In the genomic region with DNA sequence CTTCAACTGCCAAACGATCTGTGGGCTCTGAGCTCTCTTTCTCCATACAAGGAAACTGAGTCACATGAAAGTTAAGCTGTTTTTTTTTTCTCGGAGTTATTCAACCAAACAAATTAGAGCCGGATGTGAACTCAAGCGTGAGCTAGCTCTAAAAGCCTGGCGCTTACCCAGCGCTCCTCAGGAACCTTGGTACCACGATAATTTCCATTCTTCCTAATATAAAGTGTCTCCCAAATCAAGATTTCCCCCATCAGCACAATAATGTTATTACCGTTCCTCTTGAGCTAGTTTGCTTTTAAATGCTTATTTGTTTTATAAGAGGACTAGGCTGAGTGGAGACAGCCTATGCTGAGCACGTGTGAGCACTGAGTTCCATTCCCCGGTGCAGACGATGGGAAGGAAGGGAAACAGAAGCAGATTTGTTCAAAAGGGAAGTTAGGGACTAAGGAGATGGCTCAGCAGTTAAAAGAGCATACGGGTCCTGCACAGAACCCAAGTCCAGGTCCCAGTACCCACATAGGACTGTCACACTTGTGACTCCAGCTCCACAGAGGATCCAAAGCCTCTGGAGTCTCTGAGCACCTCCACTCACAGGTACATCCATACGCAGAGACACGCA, we compare ENCODE assay signal across 18 mouse cellular contexts. TPM values are rescaled to one million over a fixed set of nuclear protein-coding genes. Genes with fewer than 3 reads are reported as not detected.
DNase-seq lines count a peak whose midpoint lies in the region; ATAC-seq and TF ChIP-seq lines count a peak whose summit lies in the region.
"Had no signal": no experiment of that assay in that cellular context is flagged by ENCODE, and none has a peak within 500 bp of the region (broad histone marks: within the 10 kb centered on the region; RNA-seq: fewer than 3 reads in every experiment).

No protein-coding gene starts in this region.

- peaks cover 11% of the 10 kb centered on the region for H3K36me3 ChIP-seq in heart, adult 2 months (ENCODE audit: control insufficient read depth, insufficient read depth, low read length)
- peaks cover 25% of the 10 kb centered on the region for H3K36me3 ChIP-seq in liver, embryonic 13.5 days
- no peaks in the 10 kb centered on the region for H3K36me3 ChIP-seq in liver, embryonic 11.5 days (ENCODE audit: control insufficient read depth, insufficient read depth, low read length)
- no peaks in the 10 kb centered on the region for H3K36me3 ChIP-seq in forebrain, embryonic 11.5 days (ENCODE audit: control insufficient read depth, insufficient read depth, low read length)
- H3K36me3 ChIP-seq: embryonic facial prominence, embryonic 12.5 days; limb, embryonic 13.5 days had no signal

- intact Hi-C loops in heart, adult 2 months (cut with DNase I) = no loop called here

- no peak overlapping the region for H3K9ac ChIP-seq in heart, adult 2 months (ENCODE audit: low read depth, low read length)
- peak overlapping the region; percentile 8; the same call in 1 of the 2 replicates for H3K9ac ChIP-seq in liver, embryonic 13.5 days
- no peak overlapping the region for H3K9ac ChIP-seq in liver, embryonic 11.5 days (ENCODE audit: low read depth, low read length)
- H3K9ac ChIP-seq in forebrain, embryonic 11.5 days (ENCODE audit: low read length) = no peak overlapping the region
- H3K9ac ChIP-seq: embryonic facial prominence, embryonic 12.5 days; limb, embryonic 13.5 days had no signal

- H3K27ac ChIP-seq in heart, adult 2 months = peak overlapping the region; percentile 57
- no peak overlapping the region for H3K27ac ChIP-seq in liver, embryonic 13.5 days
- H3K27ac ChIP-seq in liver, embryonic 11.5 days (ENCODE audit: low read depth, low read length) = no peak overlapping the region
- H3K27ac ChIP-seq in forebrain, embryonic 11.5 days (ENCODE audit: low read depth, low read length) = no peak overlapping the region
- H3K27ac ChIP-seq: embryonic facial prominence, embryonic 12.5 days; limb, embryonic 13.5 days had no signal

- no peak overlapping the region for H3K4me3 ChIP-seq in heart, adult 2 months
- H3K4me3 ChIP-seq in liver, embryonic 13.5 days (replicated peaks) = no peak overlapping the region
- H3K4me3 ChIP-seq in liver, embryonic 11.5 days (ENCODE audit: low read depth, low read length) = no peak overlapping the region
- H3K4me3 ChIP-seq in forebrain, embryonic 11.5 days (ENCODE audit: low read depth, low read length) = no peak overlapping the region
- H3K4me3 ChIP-seq: embryonic facial prominence, embryonic 12.5 days; limb, embryonic 13.5 days had no signal

- no peak for TF ChIP-seq POLR2A in heart, adult 2 months (IDR thresholded peaks at IDR 0.05; ENCODE audit: insufficient read depth, low read depth, low read length)

- no peak for ATAC-seq in liver, embryonic 13.5 days (ENCODE audit: low read depth)
- no peak for ATAC-seq in liver, embryonic 11.5 days (replicated peaks; ENCODE audit: low FRiP score)
- no peak for ATAC-seq in forebrain, embryonic 11.5 days (replicated peaks; ENCODE audit: low FRiP score)
- ATAC-seq in megakaryocyte, adult 5-6 weeks (ENCODE audit: poor library complexity, severe bottlenecking) = peak; percentile 72
- ATAC-seq in megakaryocyte-erythroid progenitor cell, adult 5-6 weeks (replicated peaks; ENCODE audit: low FRiP score, low TSS enrichment, poor library complexity, severe bottlenecking) = no peak
- ATAC-seq: activated CD4-positive, CD25-positive, alpha-beta regulatory T cell, adult 4 months; midbrain, embryonic 16.5 days had no signal

- H3K9me3 ChIP-seq in liver, embryonic 13.5 days (replicated peaks) = no peaks in the 10 kb centered on the region
- no peaks in the 10 kb centered on the region for H3K9me3 ChIP-seq in liver, embryonic 11.5 days (ENCODE audit: control insufficient read depth, low read length)
- no peaks in the 10 kb centered on the region for H3K9me3 ChIP-seq in forebrain, embryonic 11.5 days (ENCODE audit: control insufficient read depth, low read length)
- H3K9me3 ChIP-seq: embryonic facial prominence, embryonic 12.5 days; limb, embryonic 13.5 days had no signal

- peaks cover 18% of the 10 kb centered on the region for H3K4me1 ChIP-seq in heart, adult 2 months (ENCODE audit: control insufficient read depth, insufficient read depth, low read length)
- peaks cover 80% of the 10 kb centered on the region for H3K4me1 ChIP-seq in liver, embryonic 13.5 days (replicated peaks)
- peaks cover 12% of the 10 kb centered on the region for H3K4me1 ChIP-seq in liver, embryonic 11.5 days (replicated peaks; ENCODE audit: control insufficient read depth, insufficient read depth, low read length)
- H3K4me1 ChIP-seq in forebrain, embryonic 11.5 days (replicated peaks; ENCODE audit: control insufficient read depth, insufficient read depth, low read length) = peaks cover 22% of the 10 kb centered on the region
- H3K4me1 ChIP-seq: limb, embryonic 13.5 days had no signal

- no peaks in the 10 kb centered on the region for H3K27me3 ChIP-seq in heart, adult 2 months (ENCODE audit: control insufficient read depth, insufficient read depth, low read length)
- no peaks in the 10 kb centered on the region for H3K27me3 ChIP-seq in liver, embryonic 13.5 days
- no peaks in the 10 kb centered on the region for H3K27me3 ChIP-seq in liver, embryonic 11.5 days (replicated peaks; ENCODE audit: control insufficient read depth, insufficient read depth, low read length)
- H3K27me3 ChIP-seq in forebrain, embryonic 11.5 days (ENCODE audit: control insufficient read depth, insufficient read depth, low read length) = no peaks in the 10 kb centered on the region
- H3K27me3 ChIP-seq: embryonic facial prominence, embryonic 12.5 days; limb, embryonic 13.5 days had no signal

- no peaks in the 10 kb centered on the region for H3K79me2 ChIP-seq in heart, adult 2 months (replicated peaks; ENCODE audit: control insufficient read depth, insufficient read depth, low read length)

- 67% methylated on average over 14 of the region's 14 CpGs for WGBS in heart, adult 2 months
- WGBS in liver, embryonic 13.5 days (ENCODE audit: insufficient replicate concordance) = 66% methylated on average over 14 of the region's 14 CpGs
- WGBS in liver, embryonic 11.5 days = 77% methylated on average over 14 of the region's 14 CpGs
- 69% methylated on average over 14 of the region's 14 CpGs for WGBS in forebrain, embryonic 11.5 days

- DNase-seq in heart, adult 2 months = no peak
- DNase-seq in heart, adult 8-10 months (ENCODE audit: low spot score) = no peak
- no peak for DNase-seq in liver, embryonic 13.5 days
- DNase-seq in liver, embryonic 11.5 days (ENCODE audit: low spot score) = no peak
- DNase-seq in forebrain, embryonic 11.5 days (ENCODE audit: low spot score) = peak; percentile 31
- no peak for DNase-seq in natural killer cell, adult 2 months (ENCODE audit: low spot score in 2 of 2)
- DNase-seq: heart, postnatal 4 days; layer of hippocampus, adult 9-11 months had no signal

- no peak for TF ChIP-seq EP300 in heart, adult 2 months (IDR thresholded peaks at IDR 0.05; ENCODE audit: insufficient read depth, low read depth, low read length)

- no peak for TF ChIP-seq CTCF in heart, adult 2 months (IDR thresholded peaks at IDR 0.05)

- no peak overlapping the region for H3K4me2 ChIP-seq in liver, embryonic 13.5 days
- no peak overlapping the region for H3K4me2 ChIP-seq in liver, embryonic 11.5 days
- H3K4me2 ChIP-seq in forebrain, embryonic 11.5 days (ENCODE audit: low read depth, low read length, severe bottlenecking) = no peak overlapping the region
- H3K4me2 ChIP-seq: embryonic facial prominence, embryonic 12.5 days; limb, embryonic 13.5 days had no signal

RNA-seq across cellular contexts. Expression of gene Acss1, which starts 20.5 kb away (rescaled TPM):
- 100 to 1,000 TPM; 256 to 332 TPM for total RNA-seq in heart, adult 2 months (2021)
- 301 and 494 TPM in 2 replicates for polyA plus RNA-seq in heart, adult 2 months (2012; rRNA removed)
- total RNA-seq in heart, adult 8-10 months (2022) = 100 to 1,000 TPM; 259 to 343 (median 275) TPM
- polyA plus RNA-seq in liver, embryonic 13.5 days (2015; fragmentation: Nextera tagmentation; extraction: Ambion mirVana) = 28.7 and 44.7 TPM in 2 replicates
- polyA plus RNA-seq in liver, embryonic 11.5 days (2014; fragmentation: Nextera tagmentation; extraction: Ambion mirVana) = 67.2 and 77.0 TPM in 2 replicates
- 46.6 and 46.8 TPM in 2 replicates for polyA plus RNA-seq in forebrain, embryonic 11.5 days (2014; fragmentation: Nextera tagmentation; extraction: Ambion mirVana)
- 12.4 and 15.1 TPM in 2 replicates for total RNA-seq in megakaryocyte, adult 5-6 weeks (2015)
- total RNA-seq in megakaryocyte, adult 5-6 weeks (2017) = 14.4 and 15.9 TPM in 2 replicates
- total RNA-seq in megakaryocyte-erythroid progenitor cell, adult 5-6 weeks (2014; fragmentation: Nextera tagmentation) = 90.4 and 97.4 TPM in 2 replicates
- 66.9 and 69.4 TPM in 2 replicates for total RNA-seq in megakaryocyte-erythroid progenitor cell, adult 5-6 weeks (2017)

RNA-seq across cellular contexts. Expression of gene Apmap, which starts 39.4 kb away (rescaled TPM):
- total RNA-seq in heart, adult 2 months (2021) = 10 to 100 TPM; 52.6 to 56.9 TPM
- polyA plus RNA-seq in heart, adult 2 months (2012; rRNA removed) = 37.5 and 59.4 TPM in 2 replicates
- total RNA-seq in heart, adult 8-10 months (2022) = 10 to 100 TPM; 46.6 to 68.1 (median 52.7) TPM
- polyA plus RNA-seq in liver, embryonic 13.5 days (2015; fragmentation: Nextera tagmentation; extraction: Ambion mirVana) = 26.2 and 28.7 TPM in 2 replicates
- 35.0 and 38.9 TPM in 2 replicates for polyA plus RNA-seq in liver, embryonic 11.5 days (2014; fragmentation: Nextera tagmentation; extraction: Ambion mirVana)
- polyA plus RNA-seq in forebrain, embryonic 11.5 days (2014; fragmentation: Nextera tagmentation; extraction: Ambion mirVana) = 38.4 and 38.9 TPM in 2 replicates
- 22.2 and 25.1 TPM in 2 replicates for total RNA-seq in megakaryocyte, adult 5-6 weeks (2015)
- 39.1 and 39.8 TPM in 2 replicates for total RNA-seq in megakaryocyte, adult 5-6 weeks (2017)
- total RNA-seq in megakaryocyte-erythroid progenitor cell, adult 5-6 weeks (2014; fragmentation: Nextera tagmentation) = 10.7 and 20.5 TPM in 2 replicates
- 37.2 and 43.1 TPM in 2 replicates for total RNA-seq in megakaryocyte-erythroid progenitor cell, adult 5-6 weeks (2017)

RNA-seq across cellular contexts. Expression of gene Vsx1, which starts 41.4 kb away (rescaled TPM):
- total RNA-seq in heart, adult 2 months (2021) = under 1 TPM; 0.10 to 0.14 TPM
- polyA plus RNA-seq in heart, adult 2 months (2012; rRNA removed) = not detected in 2 replicates
- total RNA-seq in heart, adult 8-10 months (2022) = under 1 TPM; 0.09 to 0.13 (median 0.12) TPM
- polyA plus RNA-seq in liver, embryonic 13.5 days (2015; fragmentation: Nextera tagmentation; extraction: Ambion mirVana) = not detected in 2 replicates
- polyA plus RNA-seq in liver, embryonic 11.5 days (2014; fragmentation: Nextera tagmentation; extraction: Ambion mirVana) = not detected in 2 replicates
- polyA plus RNA-seq in forebrain, embryonic 11.5 days (2014; fragmentation: Nextera tagmentation; extraction: Ambion mirVana) = 0.08 TPM in 1 of 2 replicates, not detected in the other
- total RNA-seq in megakaryocyte, adult 5-6 weeks (2015) = not detected in 2 replicates
- total RNA-seq in megakaryocyte, adult 5-6 weeks (2017) = not detected in 2 replicates
- not detected in 2 replicates for total RNA-seq in megakaryocyte-erythroid progenitor cell, adult 5-6 weeks (2014; fragmentation: Nextera tagmentation)
- not detected in 2 replicates for total RNA-seq in megakaryocyte-erythroid progenitor cell, adult 5-6 weeks (2017)
- total RNA-seq: heart, postnatal 4 days; MEL had no signal
- polyA plus RNA-seq: activated CD4-positive, CD25-positive, alpha-beta regulatory T cell, adult 4 months; embryonic facial prominence, embryonic 12.5 days; lung, embryonic 16.5 days; spleen, adult 2 months; thymus, postnatal 0 days had no signal

Comparison
In these comparisons a context has a peak if more than half of its experiments do, and no peak if none do; other contexts are left out.
1. RNA of gene Acss1, which starts 20.5 kb away (total RNA-seq): 256 to 332 TPM in heart, adult 2 months, 259 to 343 TPM in heart, adult 8-10 months and 66.9 to 97.4 TPM in megakaryocyte-erythroid progenitor cell, adult 5-6 weeks; 12.4 to 15.9 TPM in megakaryocyte, adult 5-6 weeks; every median in the first group is over 4 times any median in the second.